ENCODE assay signal across 21 mouse cellular contexts in genomic region chr11:61989647-61990046, GRCm38 (mm10). TPM values are rescaled to one million over a fixed set of nuclear protein-coding genes. Genes with fewer than 3 reads are reported as not detected.
DNase-seq lines count a peak whose midpoint lies in the region; ATAC-seq and TF ChIP-seq lines count a peak whose summit lies in the region.
"Had no signal": no experiment of that assay in that cellular context is flagged by ENCODE, and none has a peak within 500 bp of the region (broad histone marks: within the 10 kb centered on the region; RNA-seq: fewer than 3 reads in every experiment).

No protein-coding gene starts in this region.

- no peaks in the 10 kb centered on the region for H3K27me3 ChIP-seq in forebrain, postnatal 0 days (ENCODE audit: insufficient read depth, low read length)
- H3K27me3 ChIP-seq in forebrain, embryonic 13.5 days = no peaks in the 10 kb centered on the region
- H3K27me3 ChIP-seq: heart, embryonic 15.5 days; limb, embryonic 13.5 days; midbrain, embryonic 12.5 days; stomach, embryonic 15.5 days had no signal

- TF ChIP-seq CTCF in forebrain, postnatal 0 days (IDR thresholded peaks at IDR 0.05; ENCODE audit: low read depth) = no peak

- H3K36me3 ChIP-seq in forebrain, postnatal 0 days (ENCODE audit: insufficient read depth) = no peaks in the 10 kb centered on the region
- no peaks in the 10 kb centered on the region for H3K36me3 ChIP-seq in forebrain, embryonic 13.5 days (ENCODE audit: poor library complexity, severe bottlenecking)
- H3K36me3 ChIP-seq: forebrain, embryonic 12.5 days; heart, embryonic 15.5 days; limb, embryonic 13.5 days; midbrain, embryonic 12.5 days; stomach, embryonic 15.5 days had no signal

- H3K9me3 ChIP-seq in forebrain, postnatal 0 days (ENCODE audit: low read length) = no peaks in the 10 kb centered on the region
- no peaks in the 10 kb centered on the region; the same call in 1 of the 2 replicates for H3K9me3 ChIP-seq in forebrain, embryonic 13.5 days (replicated peaks)
- H3K9me3 ChIP-seq: forebrain, embryonic 12.5 days; heart, embryonic 15.5 days; stomach, embryonic 15.5 days had no signal

- peak; percentile 50; the same call in 1 of the 2 replicates for ATAC-seq in forebrain, postnatal 0 days
- no peak for ATAC-seq in forebrain, embryonic 13.5 days
- ATAC-seq: CD4-positive, CD25-positive, alpha-beta regulatory T cell, adult 4 months; hindbrain, embryonic 16.5 days had no signal

- H3K4me2 ChIP-seq in forebrain, postnatal 0 days (ENCODE audit: low read depth) = no peak overlapping the region
- no peak overlapping the region for H3K4me2 ChIP-seq in forebrain, embryonic 13.5 days
- H3K4me2 ChIP-seq: forebrain, embryonic 12.5 days; heart, embryonic 15.5 days; limb, embryonic 13.5 days; midbrain, embryonic 12.5 days; stomach, embryonic 15.5 days had no signal

- 65% methylated on average over 9 of the region's 9 CpGs for WGBS in forebrain, postnatal 0 days
- 82% methylated on average over 9 of the region's 9 CpGs for WGBS in forebrain, embryonic 13.5 days

- no peak overlapping the region for H3K9ac ChIP-seq in forebrain, postnatal 0 days
- no peak overlapping the region for H3K9ac ChIP-seq in forebrain, embryonic 13.5 days
- H3K9ac ChIP-seq: forebrain, embryonic 12.5 days; heart, embryonic 15.5 days; limb, embryonic 13.5 days; liver, embryonic 14.5 days; midbrain, embryonic 12.5 days; stomach, embryonic 15.5 days had no signal

- no peak overlapping the region for H3K27ac ChIP-seq in forebrain, postnatal 0 days (ENCODE audit: low read depth, low read length)
- no peak overlapping the region for H3K27ac ChIP-seq in forebrain, embryonic 13.5 days
- H3K27ac ChIP-seq: forebrain, embryonic 12.5 days; heart, embryonic 15.5 days; limb, embryonic 13.5 days; liver, embryonic 14.5 days; midbrain, embryonic 12.5 days; stomach, embryonic 15.5 days had no signal

- no peak overlapping the region for H3K4me3 ChIP-seq in forebrain, postnatal 0 days (ENCODE audit: low read depth, low read length)
- H3K4me3 ChIP-seq in forebrain, embryonic 13.5 days = no peak overlapping the region
- H3K4me3 ChIP-seq: forebrain, embryonic 12.5 days; heart, embryonic 15.5 days; limb, embryonic 13.5 days; midbrain, embryonic 12.5 days; stomach, embryonic 15.5 days had no signal

- peak; percentile 33 for DNase-seq in forebrain, postnatal 0 days
- peak; percentile 42 for DNase-seq in layer of hippocampus, adult 9-11 months
- DNase-seq in layer of hippocampus, adult 8-10 months (ENCODE audit: low spot score in 2 of 2) = no peak
- peak; percentile 40 to 49 for DNase-seq in kidney, postnatal 25 days
- peak; percentile 73 for DNase-seq in lung, postnatal 36 days
- no peak for DNase-seq in spleen, adult 12 weeks (ENCODE audit: low spot score)
- DNase-seq in adrenal gland, adult 2 months = no peak
- DNase-seq: adrenal gland, postnatal 36 days; cerebellum, adult 8-10 months; gastrocnemius, postnatal 25 days; heart, postnatal 4 days; right cerebral cortex, postnatal 14 days had no signal

- H3K4me1 ChIP-seq in forebrain, postnatal 0 days (ENCODE audit: insufficient read depth) = no peaks in the 10 kb centered on the region
- H3K4me1 ChIP-seq in forebrain, embryonic 13.5 days = no peaks in the 10 kb centered on the region
- H3K4me1 ChIP-seq: forebrain, embryonic 12.5 days; heart, embryonic 15.5 days; limb, embryonic 13.5 days; stomach, embryonic 15.5 days had no signal

RNA-seq across cellular contexts. Expression of gene Specc1, which starts 33.1 kb away (rescaled TPM):
- total RNA-seq in forebrain, postnatal 0 days (2014; rRNA removed) = 16.5 and 20.5 TPM in 2 replicates
- polyA plus RNA-seq in forebrain, postnatal 0 days (2015; fragmentation: Nextera tagmentation; extraction: Ambion mirVana) = 7.8 and 10.6 TPM in 2 replicates
- polyA plus RNA-seq in forebrain, embryonic 13.5 days (2015; fragmentation: Nextera tagmentation; extraction: Ambion mirVana) = 16.2 and 16.8 TPM in 2 replicates
- total RNA-seq in layer of hippocampus, adult 8-10 months (2022) = 100 to 1,000 TPM in 1 of 4 experiments, 10 to 100 TPM in 3; 72.3 to 103 (median 91.0) TPM
- 1 to 10 TPM; 6.7 to 8.4 TPM for total RNA-seq in adrenal gland, adult 2 months (2021)
- 1.8 and 3.1 TPM in 2 replicates for polyA plus RNA-seq in adrenal gland, adult 2 months (2012; rRNA removed)

RNA-seq across cellular contexts. Expression of gene Akap10, which starts 59.6 kb away (rescaled TPM):
- total RNA-seq in forebrain, postnatal 0 days (2014; rRNA removed) = 19.5 and 22.8 TPM in 2 replicates
- 3.6 and 6.2 TPM in 2 replicates for polyA plus RNA-seq in forebrain, postnatal 0 days (2015; fragmentation: Nextera tagmentation; extraction: Ambion mirVana)
- 13.8 and 14.2 TPM in 2 replicates for polyA plus RNA-seq in forebrain, embryonic 13.5 days (2015; fragmentation: Nextera tagmentation; extraction: Ambion mirVana)
- 10 to 100 TPM; 29.5 to 39.3 (median 34.1) TPM for total RNA-seq in layer of hippocampus, adult 8-10 months (2022)
- 10 to 100 TPM; 25.9 to 26.5 TPM for total RNA-seq in adrenal gland, adult 2 months (2021)
- polyA plus RNA-seq in adrenal gland, adult 2 months (2012; rRNA removed) = 8.5 and 15.2 TPM in 2 replicates

Comparison
In these comparisons a context has a peak if more than half of its experiments do, and no peak if none do; other contexts are left out.
1. DNase-seq: peak in forebrain, postnatal 0 days (single experiment), layer of hippocampus, adult 9-11 months (single experiment), kidney, postnatal 25 days (2 of 2) and lung, postnatal 36 days (single experiment); none in layer of hippocampus, adult 8-10 months (0 of 2), spleen, adult 12 weeks (single experiment) and adrenal gland, adult 2 months (single experiment).